In genomic region chr14:60129564-60129963, GRCm38 (mm10) we compare ENCODE assay signal across 11 mouse cellular contexts.
DNase-seq lines count a peak whose midpoint lies in the region; ATAC-seq lines count a peak whose summit lies in the region.
"Had no signal": no experiment of that assay in that cellular context is flagged by ENCODE, and none has a peak within 500 bp of the region (broad histone marks: within the 10 kb centered on the region; RNA-seq: fewer than 3 reads in every experiment).

No protein-coding gene starts in this region.

- DNase-seq in spleen, postnatal 36 days (ENCODE audit: low spot score in 2 of 2): peak; percentile 28 to 32
- no peak for DNase-seq in spleen, adult 18-20 months
- no peak for DNase-seq in left cerebral cortex, adult 11 months (ENCODE audit: low spot score)
- DNase-seq in left cerebral cortex, postnatal 25 days (ENCODE audit: low spot score in 2 of 2): no peak
- DNase-seq in gastrocnemius, postnatal 25 days: no peak
- DNase-seq: adrenal gland, postnatal 36 days; cerebellum, postnatal 14 days; gastrocnemius, postnatal 36 days; layer of hippocampus, adult 9-11 months had no signal

- ATAC-seq in granulocyte monocyte progenitor cell, adult 5-6 weeks (replicated peaks; ENCODE audit: poor library complexity, severe bottlenecking): peak; percentile 94
- peak; percentile 65; the same call in 1 of the 2 replicates for ATAC-seq in neutrophil, adult 5-6 weeks (ENCODE audit: extremely low read depth, insufficient number of reproducible peaks, low FRiP score, poor library complexity, severe bottlenecking)

- intact Hi-C loops in left cerebral cortex, postnatal 25 days (cut with DNase I): no loop called here

Comparison
In these comparisons a context has a peak if more than half of its experiments do, and no peak if none do; other contexts are left out.
1. DNase-seq: peak in spleen, postnatal 36 days (2 of 2); none in spleen, adult 18-20 months (0 of 2), left cerebral cortex, adult 11 months (single experiment), left cerebral cortex, postnatal 25 days (0 of 2) and gastrocnemius, postnatal 25 days (single experiment).